Mouse (Mus musculus) R1 (cell line): ENCODE data around the gene H1foo.

Experiments
- DNase-seq: peaks from one replicate; pipeline ENCODE4 v3.0.0-alpha.2; 2018; ENCODE audit warnings: low read depth, low spot score

H1foo gene

GRCm38 (mm10) chr6:115927292-115928242 is 17.2 kb upstream of the H1foo start:
- DNase-seq = no peak

GRCm38 (mm10) chr6:115930018-115930417 is 14.7 kb upstream of the H1foo start:
- DNase-seq = no peak

DNA sequence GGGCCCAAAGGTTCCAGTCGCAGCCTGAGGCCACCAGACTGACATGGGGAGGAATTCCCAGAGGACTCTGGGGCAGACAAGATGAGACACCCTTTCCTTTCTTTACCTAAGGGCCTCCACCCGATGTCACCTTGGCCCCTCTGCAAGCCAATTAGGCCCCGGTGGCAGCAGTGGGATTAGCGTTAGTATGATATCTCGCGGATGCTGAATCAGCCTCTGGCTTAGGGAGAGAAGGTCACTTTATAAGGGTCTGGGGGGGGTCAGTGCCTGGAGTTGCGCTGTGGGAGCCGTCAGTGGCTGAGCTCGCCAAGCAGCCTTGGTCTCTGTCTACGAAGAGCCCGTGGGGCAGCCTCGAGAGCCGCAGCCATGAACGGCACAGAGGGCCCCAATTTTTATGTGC is 13.1 kb upstream of the H1foo start, which contains the start of gene Rho:
Gene Rho (plus strand): TSS at position 110 of the 400 bp plus-strand sequence.
- DNase-seq = no peak

- DNase-seq = no peak
Measured at GRCm38 (mm10) chr6:115932391-115932790, 12.3 kb upstream of the H1foo start.

DNA sequence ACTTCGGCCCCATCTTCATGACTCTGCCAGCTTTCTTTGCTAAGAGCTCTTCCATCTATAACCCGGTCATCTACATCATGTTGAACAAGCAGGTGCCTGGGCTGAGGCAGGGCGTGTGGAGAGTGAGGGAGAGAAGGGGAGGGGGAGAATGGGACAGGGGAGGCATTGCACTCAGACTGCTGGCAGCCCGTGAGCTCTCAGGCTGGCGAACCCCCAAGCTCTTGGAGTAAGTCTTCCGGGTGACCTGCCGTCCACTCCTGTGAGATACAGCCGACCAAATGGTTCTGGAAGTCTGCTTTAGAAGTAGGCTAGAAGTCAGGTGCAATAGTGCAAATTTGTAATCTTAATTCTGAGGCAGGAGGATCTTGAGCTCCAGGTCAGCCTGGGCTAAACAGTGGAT is 9.2 kb upstream of the H1foo start:
- DNase-seq = no peak

DNA sequence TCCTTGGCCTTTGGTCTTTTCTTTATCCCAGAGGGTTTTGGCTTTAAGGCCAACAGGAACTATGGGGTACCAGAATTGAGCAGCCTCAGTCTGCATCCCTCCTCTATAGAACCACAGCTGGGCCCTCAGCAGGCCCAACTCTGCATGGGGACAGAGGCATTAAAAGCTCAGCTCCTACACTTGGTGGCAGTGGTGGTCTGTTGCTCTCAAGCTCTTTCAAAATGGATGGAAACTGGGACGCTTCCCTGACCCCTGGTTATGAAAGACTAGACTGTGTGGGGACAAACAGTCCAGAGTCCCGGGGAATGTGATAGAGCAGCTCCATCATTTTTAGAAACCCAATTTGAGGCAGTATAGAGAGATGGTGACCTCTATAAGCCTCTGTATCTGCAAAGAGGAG is 6.7 kb upstream of the H1foo start:
- no peak for DNase-seq

DNA sequence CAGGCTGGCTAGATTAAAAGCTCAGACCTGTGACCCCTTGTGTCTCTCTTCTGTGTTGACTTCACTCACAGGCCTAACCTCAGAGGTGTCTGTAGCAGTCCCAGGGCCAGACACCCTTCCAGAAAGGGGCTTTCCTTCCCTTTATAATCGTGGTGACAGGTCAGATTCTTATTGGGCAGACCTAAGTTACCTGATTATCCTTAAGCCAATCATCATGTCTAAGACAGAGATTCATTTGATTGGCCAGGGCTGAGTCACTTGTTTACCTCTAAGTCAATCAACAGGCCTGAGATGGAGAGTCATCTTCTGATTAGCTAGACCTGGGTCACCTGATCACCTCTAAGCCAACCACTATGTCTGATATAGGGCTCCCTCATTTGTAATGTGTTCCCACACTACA is 5.9 kb upstream of the H1foo start:
- no peak for DNase-seq

DNA sequence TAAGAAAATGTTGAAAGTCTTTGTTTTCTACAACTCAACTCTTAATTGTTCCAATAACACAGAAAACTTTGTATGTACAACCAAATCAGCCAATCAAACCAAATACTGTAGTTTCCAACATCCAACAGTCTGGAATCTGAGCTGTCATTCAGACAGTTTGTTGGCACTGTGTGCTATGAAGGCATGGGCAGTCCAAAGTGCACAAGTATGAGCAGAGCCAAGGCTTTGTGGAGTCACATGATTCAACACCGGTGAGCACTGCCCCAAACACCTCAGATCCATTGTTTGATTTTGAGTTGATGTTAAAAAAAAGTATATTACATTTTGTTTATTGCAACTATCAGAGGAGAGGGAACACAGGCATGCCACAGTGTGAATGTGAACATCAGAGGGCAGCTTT is 4.1 kb upstream of the H1foo start:
- no peak for DNase-seq

- DNase-seq = no peak
Measured at GRCm38 (mm10) chr6:115941128-115941527, 3.6 kb upstream of the H1foo start.

GRCm38 (mm10) chr6:115943498-115944427 is 975 bp upstream of the H1foo start:
- no peak for DNase-seq

DNA sequence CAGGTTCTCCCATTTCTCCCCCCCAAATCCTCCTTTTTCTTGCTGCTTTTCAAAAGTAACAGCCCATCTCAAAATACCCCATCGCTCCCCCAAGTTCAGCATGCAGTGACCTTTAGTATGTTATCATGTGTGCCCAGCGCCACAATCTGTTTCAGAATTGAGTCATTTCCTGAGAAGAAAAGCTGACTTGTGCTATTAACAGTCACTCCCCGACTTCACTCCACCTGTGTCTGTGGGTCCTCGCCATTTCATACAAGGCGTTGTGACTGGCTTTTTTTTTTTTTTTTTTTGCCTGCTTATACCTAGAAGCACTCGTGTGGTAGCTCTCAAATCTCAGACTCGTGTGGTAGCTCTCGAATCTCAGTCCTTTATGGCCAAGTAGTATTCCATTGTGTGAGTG is 895 bp downstream of the H1foo start:
- no peak for DNase-seq

DNA sequence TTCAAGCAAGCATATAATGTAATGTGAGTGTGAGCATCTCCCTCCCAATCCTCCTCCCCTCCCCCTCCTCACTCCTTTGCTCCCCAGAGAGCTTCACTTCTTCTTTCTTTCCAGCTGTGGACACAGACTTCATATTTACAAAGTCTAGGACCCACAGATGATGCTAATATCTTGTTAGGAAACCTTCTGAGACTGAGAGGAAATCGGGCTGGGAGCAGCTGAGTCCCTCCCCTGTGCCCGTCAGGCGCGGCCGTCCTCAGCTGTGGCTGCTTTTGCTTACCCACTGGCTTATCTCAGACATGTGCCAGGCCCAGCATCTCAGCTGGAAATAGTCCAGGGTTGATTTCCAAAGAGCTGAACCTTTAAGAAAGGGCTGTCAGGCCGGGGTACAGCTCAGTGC is 1.7 kb downstream of the H1foo start:
- DNase-seq = no peak

- no peak for DNase-seq
Measured at GRCm38 (mm10) chr6:115954506-115955074, 9.9 kb downstream of the H1foo start.

- DNase-seq = no peak
Measured at GRCm38 (mm10) chr6:115955169-115955568, 10.4 kb downstream of the H1foo start.

DNA sequence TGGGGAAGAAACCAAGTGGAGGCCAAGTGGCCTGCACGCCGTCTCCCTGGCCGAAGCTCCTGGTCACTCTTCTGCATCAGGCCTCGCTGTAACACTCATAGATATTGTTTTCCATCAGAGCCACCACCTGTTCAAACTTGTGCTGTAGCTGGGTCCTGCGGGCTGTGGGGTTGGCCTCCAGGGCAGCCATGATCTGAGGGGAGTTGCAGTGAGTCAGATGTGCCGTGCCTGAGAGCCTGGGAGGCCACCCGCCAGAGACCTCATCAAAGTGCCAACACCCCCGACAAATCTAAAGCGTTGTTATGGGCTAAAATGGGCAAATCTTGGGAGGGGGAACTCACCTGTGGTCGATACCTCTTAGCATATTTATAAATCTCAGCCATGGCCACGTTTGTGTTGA is 10.9 kb downstream of the H1foo start:
- no peak for DNase-seq

GRCm38 (mm10) chr6:115956418-115956921 is 11.7 kb downstream of the H1foo start:
- DNase-seq = no peak

DNA sequence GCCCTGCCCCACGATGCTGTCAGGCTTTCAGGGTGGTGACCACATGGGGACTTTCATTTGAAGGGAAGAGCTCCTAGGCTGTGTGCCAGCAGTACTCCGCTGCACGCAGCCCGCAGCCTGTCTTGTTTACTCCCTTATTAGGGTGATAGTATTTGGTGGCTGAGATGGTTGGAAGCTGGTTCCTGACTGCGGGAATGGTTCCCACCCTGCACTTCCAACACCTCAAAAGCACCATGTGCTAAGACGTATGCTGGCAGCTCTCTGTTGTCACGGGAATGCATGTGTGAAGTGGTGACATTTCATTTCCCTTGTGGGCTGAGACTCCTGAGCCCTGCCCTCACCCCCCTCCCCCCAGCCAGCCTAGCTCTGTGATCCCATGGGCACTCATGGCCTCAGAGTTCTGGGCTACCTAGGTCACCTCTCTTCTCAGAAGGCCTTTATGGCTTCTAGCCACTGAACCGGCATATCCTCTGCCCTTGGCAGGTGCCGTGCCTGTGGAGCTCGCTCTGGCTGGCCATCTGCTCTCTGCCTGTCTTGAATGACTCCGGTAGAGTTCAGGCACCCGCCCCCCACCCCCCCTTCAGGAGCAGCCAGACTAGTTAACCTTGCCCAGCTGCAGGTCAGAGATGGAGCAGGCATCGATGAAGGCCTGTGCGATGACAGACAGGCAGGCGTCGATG is 12.3 kb downstream of the H1foo start:
- DNase-seq = no peak

DNA sequence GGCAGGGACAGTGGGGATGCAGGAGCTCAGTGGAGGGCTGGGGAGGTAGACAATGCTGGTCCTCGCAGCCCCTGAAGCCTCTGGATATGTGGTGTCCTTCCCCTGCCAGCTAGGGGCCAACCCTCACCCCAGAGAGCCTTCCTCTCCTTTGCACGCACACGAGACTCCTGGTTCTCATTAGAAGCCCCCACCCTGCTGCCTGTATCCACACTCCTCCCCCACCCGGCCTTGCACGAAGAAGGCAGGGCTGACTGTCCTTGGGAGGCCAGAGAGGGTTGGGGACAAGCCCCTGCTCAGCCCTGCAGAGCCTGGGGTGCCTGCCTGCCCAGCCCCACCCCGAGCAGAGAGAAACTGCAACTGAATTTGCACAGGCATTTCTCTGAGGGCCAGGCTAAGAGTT is 12.9 kb downstream of the H1foo start:
- DNase-seq = no peak

DNA sequence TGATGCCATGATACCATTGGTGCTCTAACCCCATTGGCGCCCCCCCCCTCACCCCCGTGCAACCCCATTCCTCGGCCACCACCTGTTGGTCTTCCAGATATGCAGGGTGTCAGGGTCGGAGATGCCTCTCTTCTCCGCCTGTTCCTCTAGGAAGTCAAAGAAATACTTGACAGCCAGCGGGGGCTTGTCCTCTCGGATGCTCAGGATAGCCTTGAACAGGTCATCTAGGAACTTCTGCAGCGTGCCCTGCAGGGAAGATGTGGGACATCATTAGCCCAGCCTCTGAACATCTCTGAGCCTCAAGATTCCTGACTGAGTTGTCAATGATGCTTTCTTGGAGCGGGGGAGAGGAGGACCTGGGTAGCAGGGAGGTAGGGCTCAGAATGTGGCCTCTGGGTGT is 13.7 kb downstream of the H1foo start:
- no peak for DNase-seq

- DNase-seq = no peak
Measured at GRCm38 (mm10) chr6:115959151-115959691, 14.5 kb downstream of the H1foo start.

DNA sequence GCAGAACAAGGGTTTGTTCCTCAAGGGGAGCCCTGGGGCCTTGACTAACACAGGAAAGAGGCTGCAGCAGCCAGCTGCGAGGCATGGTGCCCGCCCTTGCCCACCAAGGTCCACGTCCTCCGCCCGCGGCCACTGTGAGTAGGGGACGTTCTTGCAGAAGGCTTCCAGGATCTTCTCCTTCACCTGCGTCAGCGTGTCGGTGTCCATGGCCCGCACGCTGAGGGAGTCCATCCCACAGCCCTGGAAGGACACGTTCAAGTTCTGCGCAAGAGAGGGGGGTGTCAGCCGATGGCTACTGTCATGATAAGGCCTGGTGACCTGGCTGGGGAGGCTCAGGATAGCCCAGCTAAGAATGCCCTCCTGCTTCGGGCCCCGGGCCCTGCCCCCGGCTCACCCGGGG is 15.6 kb downstream of the H1foo start:
- DNase-seq = no peak
